Mouse (Mus musculus): Measurements from ENCODE around the gene Aprt. TPM values are rescaled to one million over a fixed set of nuclear protein-coding genes. Genes with fewer than 3 reads are reported as not detected.

The Aprt gene
- total RNA-seq, 1 experiment: 400 TPM

GRCm38 (mm10) chr8:122548331-122548730 lies 28.4 kb downstream of the Aprt start:
- no peak overlapping the region for H3K4me3 ChIP-seq (ENCODE audit: insufficient read depth in 1 of 2, low read depth in 1 of 2, low read length in 2 of 2, poor library complexity in 1 of 2, severe bottlenecking in 1 of 2)

GRCm38 (mm10) chr8:122547815-122548214 lies 28.9 kb downstream of the Aprt start:
- H3K36me3 ChIP-seq (ENCODE audit: control insufficient read depth, insufficient read depth, low read length, poor library complexity, severe bottlenecking): peaks cover 3% of the 10 kb centered on the region; the same call in 1 of the 2 replicates
- no peak overlapping the region for H3K9ac ChIP-seq (ENCODE audit: insufficient read depth, low read depth, low read length, poor library complexity, severe bottlenecking)
- DNase-seq (ENCODE audit: low read depth, low spot score): no peak
- peaks cover 7 to 34% of the 10 kb centered on the region in 2 experiments; a peak in 3 of 4 replicates for H3K4me1 ChIP-seq (ENCODE audit: control insufficient read depth in 2 of 2, insufficient read depth in 2 of 2, low read length in 2 of 2, poor library complexity in 1 of 2)
- H3K9me3 ChIP-seq (ENCODE audit: control insufficient read depth, insufficient read depth, low read depth, low read length): no peaks in the 10 kb centered on the region
- no peak overlapping the region for H3K4me3 ChIP-seq (ENCODE audit: insufficient read depth in 1 of 2, low read depth in 1 of 2, low read length in 2 of 2, poor library complexity in 1 of 2, severe bottlenecking in 1 of 2)
- in situ Hi-C loops (cut with MboI; ENCODE audit: low sequenced_read_pairs in 2 of 2, unreplicated experiment in 2 of 2): no loop called here
- H3K27ac ChIP-seq (ENCODE audit: insufficient read depth, low read depth, low read length, poor library complexity, severe bottlenecking): no peak overlapping the region
- no peak for TF ChIP-seq CHD2 (IDR thresholded peaks at IDR 0.05; ENCODE audit: low read depth, low read length)
- TF ChIP-seq MAFK (IDR thresholded peaks at IDR 0.05; ENCODE audit: insufficient read depth, low read depth, low read length): no peak
- no peak for TF ChIP-seq HCFC1 (IDR thresholded peaks at IDR 0.05; ENCODE audit: borderline replicate concordance, insufficient read depth, low read length)
- TF ChIP-seq ZC3H11A (IDR thresholded peaks at IDR 0.05; ENCODE audit: borderline replicate concordance, low read depth, low read length): no peak
- no peak for TF ChIP-seq ZNF384 (IDR thresholded peaks at IDR 0.05; ENCODE audit: low read depth, low read length)

More at GRCm38 (mm10) chr8:122548331-122548730, 28.4 kb downstream of the Aprt start:
- Histone ChIP-seq H3K9ac (ENCODE audit: insufficient read depth, low read depth, low read length, poor library complexity, severe bottlenecking) (no peak overlapping the region), H3K27ac (ENCODE audit: insufficient read depth, low read depth, low read length, poor library complexity, severe bottlenecking) (no peak overlapping the region), H3K4me1 (ENCODE audit: control insufficient read depth in 2 of 2, insufficient read depth in 2 of 2, low read length in 2 of 2, poor library complexity in 1 of 2) (peaks cover 7 to 36% of the 10 kb centered on the region in 2 experiments; a peak in 3 of 4 replicates), H3K9me3 (ENCODE audit: control insufficient read depth, insufficient read depth, low read depth, low read length) (no peaks in the 10 kb centered on the region), H3K36me3 (ENCODE audit: control insufficient read depth, insufficient read depth, low read length, poor library complexity, severe bottlenecking) (peaks cover 3% of the 10 kb centered on the region; the same call in 1 of the 2 replicates)
- no peak for DNase-seq (ENCODE audit: low read depth, low spot score)
- no peak for TF ChIP-seq MAFK (IDR thresholded peaks at IDR 0.05; ENCODE audit: insufficient read depth, low read depth, low read length)
- no peak for TF ChIP-seq HCFC1 (IDR thresholded peaks at IDR 0.05; ENCODE audit: borderline replicate concordance, insufficient read depth, low read length)
- no peak for TF ChIP-seq CHD2 (IDR thresholded peaks at IDR 0.05; ENCODE audit: low read depth, low read length)
- no peak for TF ChIP-seq ZC3H11A (IDR thresholded peaks at IDR 0.05; ENCODE audit: borderline replicate concordance, low read depth, low read length)
- TF ChIP-seq ZNF384 (IDR thresholded peaks at IDR 0.05; ENCODE audit: low read depth, low read length): no peak
- in situ Hi-C loops (cut with MboI; ENCODE audit: low sequenced_read_pairs in 2 of 2, unreplicated experiment in 2 of 2): no loop called here

- Histone ChIP-seq H3K9me3 (ENCODE audit: control insufficient read depth, insufficient read depth, low read depth, low read length) (no peaks in the 10 kb centered on the region), H3K4me1 (ENCODE audit: control insufficient read depth in 2 of 2, insufficient read depth in 2 of 2, low read length in 2 of 2, poor library complexity in 1 of 2) (peaks cover 7 to 36% of the 10 kb centered on the region in 2 experiments; a peak in 3 of 4 replicates), H3K36me3 (ENCODE audit: control insufficient read depth, insufficient read depth, low read length, poor library complexity, severe bottlenecking) (peaks cover 3% of the 10 kb centered on the region; the same call in 1 of the 2 replicates), H3K9ac (ENCODE audit: insufficient read depth, low read depth, low read length, poor library complexity, severe bottlenecking) (no peak overlapping the region), H3K4me3 (ENCODE audit: insufficient read depth in 1 of 2, low read depth in 1 of 2, low read length in 2 of 2, poor library complexity in 1 of 2, severe bottlenecking in 1 of 2) (no peak overlapping the region), H3K27ac (ENCODE audit: insufficient read depth, low read depth, low read length, poor library complexity, severe bottlenecking) (no peak overlapping the region)
- no peak for DNase-seq (ENCODE audit: low read depth, low spot score)
- TF ChIP-seq HCFC1 (IDR thresholded peaks at IDR 0.05; ENCODE audit: borderline replicate concordance, insufficient read depth, low read length) (no peak), ZNF384 (IDR thresholded peaks at IDR 0.05; ENCODE audit: low read depth, low read length) (no peak), ZC3H11A (IDR thresholded peaks at IDR 0.05; ENCODE audit: borderline replicate concordance, low read depth, low read length) (no peak)
- in situ Hi-C loops (cut with MboI; ENCODE audit: low sequenced_read_pairs in 2 of 2, unreplicated experiment in 2 of 2): no loop called here
These were observed 29.8 kb downstream of the Aprt start for GRCm38 (mm10) chr8:122546811-122547453.

- Histone ChIP-seq H3K27ac (ENCODE audit: insufficient read depth, low read depth, low read length, poor library complexity, severe bottlenecking) (no peak overlapping the region), H3K9me3 (ENCODE audit: control insufficient read depth, insufficient read depth, low read depth, low read length) (no peaks in the 10 kb centered on the region), H3K4me1 (ENCODE audit: control insufficient read depth in 2 of 2, insufficient read depth in 2 of 2, low read length in 2 of 2, poor library complexity in 1 of 2) (peaks cover 8 to 36% of the 10 kb centered on the region in 2 experiments; a peak in 3 of 4 replicates), H3K9ac (ENCODE audit: insufficient read depth, low read depth, low read length, poor library complexity, severe bottlenecking) (no peak overlapping the region; the same call in 1 of the 2 replicates), H3K4me3 (ENCODE audit: insufficient read depth in 1 of 2, low read depth in 1 of 2, low read length in 2 of 2, poor library complexity in 1 of 2, severe bottlenecking in 1 of 2) (no peak overlapping the region), H3K36me3 (ENCODE audit: control insufficient read depth, insufficient read depth, low read length, poor library complexity, severe bottlenecking) (peaks cover 3% of the 10 kb centered on the region; the same call in 1 of the 2 replicates)
- in situ Hi-C loops (cut with MboI; ENCODE audit: low sequenced_read_pairs in 2 of 2, unreplicated experiment in 2 of 2): no loop called here
- no peak for DNase-seq (ENCODE audit: low read depth, low spot score)
- TF ChIP-seq HCFC1 (IDR thresholded peaks at IDR 0.05; ENCODE audit: borderline replicate concordance, insufficient read depth, low read length): no peak
- no peak for TF ChIP-seq MAFK (IDR thresholded peaks at IDR 0.05; ENCODE audit: insufficient read depth, low read depth, low read length)
These were observed 30.5 kb downstream of the Aprt start for GRCm38 (mm10) chr8:122546066-122546755.

Measured in ES-E14 (cell line).